Mouse (Mus musculus) bone marrow, adult 2 months (tissue): ENCODE results near the gene Ndufs1. TPM values are rescaled to one million over a fixed set of nuclear protein-coding genes. Genes with fewer than 3 reads are reported as not detected.
"Not testable (repeated sequence)": the region's sequence is repeated elsewhere in the genome, so short reads cannot be mapped to it uniquely, and the experiment has no call there.

Experiments
- H3K27ac ChIP-seq: fragments of 200-500 bp; 2 replicates; pipeline ENCODE4 v1.5.1; 2012; ENCODE audit warnings: low read depth, mild to moderate bottlenecking, control low read depth, inconsistent platforms, low read length; ENCODE audit not compliant: control insufficient read depth, poor library complexity, insufficient read depth
- H3K4me1 ChIP-seq: fragments of 200-500 bp; 2 replicates; pipeline ENCODE4 v1.6.1; 2011; ENCODE audit warnings: low read length; ENCODE audit not compliant: control insufficient read depth, insufficient read depth
- H3K4me3 ChIP-seq: fragments of 200-500 bp; replicated peaks from 2 replicates; pipeline ENCODE3; 2011; ENCODE audit warnings: mild to moderate bottlenecking, low read depth, low read length, control low read depth; ENCODE audit not compliant: control insufficient read depth
- CTCF ChIP-seq: fragments of 200-500 bp; IDR thresholded peaks from 2 replicates; pipeline ENCODE4 v1.5.1; 2011; ENCODE audit warnings: low read length, control low read depth; ENCODE audit not compliant: control insufficient read depth, insufficient read depth
- POLR2A ChIP-seq: fragments of 200-500 bp; IDR thresholded peaks from 2 replicates; pipeline ENCODE4 v1.6.1; 2011; ENCODE audit warnings: low read depth, mild to moderate bottlenecking, control low read depth, low read length, borderline replicate concordance; ENCODE audit not compliant: control insufficient read depth
- WGBS: fragments of 180-500 bp; shearing (Covaris S2); methylation state at CpG from one replicate; pipeline ENCODE4 v1.1.7; 2018; 5-methylcytosine and 5-hydroxymethylcytosine counted together
- polyA plus RNA-seq: library from polyadenylated mRNA; stranded (reverse); fragments of >200 nt; gene quantifications from 2 replicates; pipeline ENCODE4 v1.2.4, GENCODE M21; 2011; ENCODE audit warnings: low replicate concordance; ENCODE audit not compliant: missing spikeins, insufficient read depth, insufficient read length

Gene Ndufs1
- polyA plus RNA-seq, 1 experiment, result 47.0 TPM

DNA sequence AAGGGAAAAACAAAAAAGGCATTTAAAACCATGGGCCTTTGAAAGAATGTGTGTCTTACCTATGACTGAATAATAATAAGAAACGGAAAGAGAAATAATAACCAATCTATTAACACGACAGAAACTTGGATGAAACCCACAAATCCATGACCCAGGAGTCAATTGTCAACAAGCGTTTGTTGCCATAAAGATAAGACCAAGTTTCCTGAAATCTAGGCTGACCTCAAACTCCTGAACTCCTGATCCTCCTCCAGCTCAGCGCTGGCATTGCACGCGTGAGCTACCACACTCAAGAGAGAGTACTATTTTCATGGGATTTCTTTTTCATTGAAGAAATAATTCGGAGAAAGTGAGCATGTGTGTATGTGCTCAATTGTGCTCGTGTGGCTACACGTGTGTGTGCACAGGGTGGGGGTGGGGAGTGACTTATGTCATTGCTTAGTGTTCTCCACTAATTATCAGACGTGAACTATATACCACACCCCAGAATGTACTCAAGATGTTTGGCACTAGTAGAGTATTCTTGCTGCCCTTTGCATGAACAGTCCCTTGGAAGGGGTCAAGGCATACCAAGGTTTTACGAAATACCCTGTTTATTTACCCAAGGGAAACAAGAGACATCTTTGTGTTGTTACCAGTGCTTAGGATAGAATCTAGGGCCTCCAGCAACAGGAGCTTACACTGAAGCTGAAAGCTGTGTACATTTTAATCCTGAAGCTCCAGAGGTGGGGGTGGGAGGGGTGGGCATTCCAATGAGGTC is 15.9 kb upstream of the Ndufs1 start:
- 78% methylated on average over 11 of the region's 11 CpGs for WGBS
- H3K27ac ChIP-seq, result no peak overlapping the region
- H3K4me1 ChIP-seq, result no peaks in the 10 kb centered on the region
- TF ChIP-seq CTCF, result no peak
- no peak for TF ChIP-seq POLR2A
- no peak overlapping the region for H3K4me3 ChIP-seq

DNA sequence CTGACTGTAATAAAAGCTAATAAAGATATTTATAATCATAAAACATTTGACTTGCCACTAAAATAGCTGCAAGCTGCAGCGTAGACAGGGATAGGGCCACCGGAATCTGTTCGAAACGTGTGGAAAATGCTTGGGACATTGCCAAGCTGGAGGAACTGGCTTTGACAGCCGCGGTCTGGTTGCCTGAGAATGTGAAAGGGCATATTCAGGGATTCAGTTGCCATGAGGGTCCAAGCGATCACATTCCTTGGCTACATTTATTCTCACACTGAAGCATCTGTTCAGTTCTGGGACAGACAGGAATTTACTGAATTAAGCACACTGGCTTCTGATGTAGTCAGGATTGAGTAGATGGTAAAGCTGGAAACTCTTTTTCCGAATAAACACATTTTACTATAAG is 14.2 kb upstream of the Ndufs1 start:
- 85% methylated on average over 8 of the region's 8 CpGs for WGBS
- TF ChIP-seq CTCF, result no peak
- TF ChIP-seq POLR2A, result no peak
- Histone ChIP-seq H3K4me3 (no peak overlapping the region), H3K27ac (no peak overlapping the region), H3K4me1 (no peaks in the 10 kb centered on the region)

DNA sequence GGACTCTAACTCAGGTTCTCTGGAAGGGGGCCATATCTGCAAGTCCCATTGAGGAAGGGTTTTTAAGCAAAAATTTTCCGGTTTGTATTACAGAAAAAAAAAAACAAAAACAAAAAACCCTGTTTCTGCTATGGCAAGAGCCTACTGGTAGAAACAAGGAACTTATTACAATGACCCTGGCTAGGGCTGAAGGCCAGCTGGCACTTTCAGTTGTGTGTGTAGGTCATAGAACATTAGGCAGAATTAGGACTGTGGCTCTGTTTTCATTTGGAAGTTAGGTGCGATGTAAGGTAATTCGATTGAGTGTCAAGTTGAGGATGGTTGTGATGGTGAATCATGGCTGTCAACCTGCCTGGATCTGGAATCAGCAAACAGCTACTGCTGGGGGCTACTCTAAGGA is 11.9 kb upstream of the Ndufs1 start:
- H3K4me3 ChIP-seq, result no peak overlapping the region
- WGBS, result 79% methylated on average over 3 of the region's 3 CpGs
- TF ChIP-seq CTCF (no peak), POLR2A (no peak)
- no peak overlapping the region for H3K27ac ChIP-seq
- no peaks in the 10 kb centered on the region for H3K4me1 ChIP-seq

DNA sequence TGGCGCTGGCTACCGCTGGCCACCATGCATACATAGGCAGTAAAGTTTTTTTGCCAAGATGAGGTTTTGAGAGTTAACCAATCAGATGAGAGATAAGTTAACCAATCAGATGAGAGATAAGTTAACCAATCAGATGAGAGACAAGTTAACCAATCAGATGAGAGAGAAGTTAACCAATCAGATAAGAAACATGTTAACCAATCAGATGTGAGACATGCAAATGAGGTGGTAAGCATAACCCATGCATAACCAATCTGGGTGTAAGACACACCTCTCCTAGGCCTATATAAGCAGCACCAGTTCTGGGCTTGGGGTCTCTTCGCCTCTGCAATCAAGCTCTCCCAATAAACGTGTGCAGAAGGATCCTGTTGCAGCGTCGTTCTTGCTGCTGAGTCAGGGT is 8.8 kb upstream of the Ndufs1 start:
- not testable (repeated sequence) for H3K4me1 ChIP-seq, H3K4me3 ChIP-seq, H3K27ac ChIP-seq
- 84% methylated on average over 6 of the region's 6 CpGs for WGBS

DNA sequence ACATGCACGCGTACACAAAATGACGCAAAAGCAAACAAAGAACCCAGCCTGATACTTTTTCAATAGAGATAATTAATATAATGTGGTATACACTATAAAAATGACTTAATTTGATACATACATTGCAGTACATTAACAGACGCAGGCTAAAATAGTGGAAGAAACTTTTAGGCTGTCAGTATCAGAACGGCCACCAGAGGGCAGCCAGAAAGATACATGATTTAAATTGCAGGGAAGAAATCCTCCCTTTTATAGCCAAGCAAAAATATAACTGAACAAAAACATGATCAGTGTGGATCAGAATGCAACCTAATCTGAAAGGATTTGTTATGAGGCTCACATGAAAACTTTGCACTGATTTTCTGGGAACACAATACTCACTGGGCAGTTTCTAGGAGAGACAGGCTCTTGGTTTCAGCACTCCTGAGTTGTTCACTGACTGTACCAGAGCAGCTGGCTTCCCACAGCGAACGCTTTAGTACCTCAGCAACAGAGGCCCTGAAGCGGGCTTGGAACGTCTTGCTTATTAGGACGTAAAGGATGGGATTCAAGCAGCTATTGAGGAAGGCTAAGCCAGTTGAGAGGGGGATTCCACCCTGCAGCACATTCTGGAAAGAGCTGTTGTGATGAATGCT is 6.1 kb upstream of the Ndufs1 start:
- Histone ChIP-seq H3K4me3 (no peak overlapping the region), H3K27ac (no peak overlapping the region), H3K4me1 (no peaks in the 10 kb centered on the region)
- 71% methylated on average over 10 of the region's 10 CpGs for WGBS
- TF ChIP-seq POLR2A, result no peak
- no peak for TF ChIP-seq CTCF

DNA sequence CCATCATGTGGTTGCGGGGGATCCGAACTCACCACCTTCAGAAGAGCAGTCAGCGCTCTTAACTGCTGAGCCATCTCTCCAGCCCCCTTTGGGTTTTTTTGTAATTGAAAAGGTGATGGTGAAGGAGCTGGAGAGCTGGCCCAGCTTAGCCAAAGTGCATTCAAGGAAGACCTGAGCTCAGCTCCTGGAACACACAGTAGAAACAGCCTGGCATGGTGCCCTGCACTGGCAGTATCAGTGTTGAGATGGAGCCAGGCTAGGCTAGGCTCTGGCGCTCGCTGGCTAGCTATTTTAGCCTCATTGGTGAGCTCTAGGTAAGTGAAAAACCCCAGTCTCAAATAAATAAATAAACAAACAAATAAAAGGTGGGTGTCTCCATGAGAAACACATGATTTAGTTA is 5.6 kb upstream of the Ndufs1 start:
- no peak overlapping the region for H3K4me3 ChIP-seq
- H3K4me1 ChIP-seq, result peaks cover 2% of the 10 kb centered on the region
- TF ChIP-seq CTCF (no peak), POLR2A (no peak)
- 76% methylated on average over 5 of the region's 5 CpGs for WGBS
- H3K27ac ChIP-seq, result no peak overlapping the region

DNA sequence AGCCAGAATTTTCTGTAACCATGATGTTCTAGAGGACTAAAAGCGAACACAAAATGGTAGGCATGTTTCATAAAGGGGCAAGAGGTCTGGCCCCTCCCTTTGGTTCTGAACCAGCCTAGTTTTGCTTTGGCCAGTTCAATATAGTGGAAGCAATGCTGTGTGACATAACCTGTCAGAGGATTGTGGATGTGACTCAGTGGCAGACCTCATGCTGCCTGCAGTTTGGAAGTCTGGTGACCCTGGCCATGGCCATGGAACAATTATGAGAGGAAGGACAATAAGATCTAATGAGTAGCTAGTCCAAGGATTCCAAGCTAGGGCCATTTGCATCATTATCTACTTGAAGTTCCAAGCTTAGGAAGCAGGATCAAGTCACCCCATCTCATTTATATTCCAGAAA is 4.8 kb upstream of the Ndufs1 start:
- peaks cover 2% of the 10 kb centered on the region for H3K4me1 ChIP-seq
- TF ChIP-seq POLR2A, result no peak
- TF ChIP-seq CTCF, result no peak
- no peak overlapping the region for H3K27ac ChIP-seq
- 86% methylated on average over 1 of the region's 1 CpGs for WGBS
- no peak overlapping the region for H3K4me3 ChIP-seq

DNA sequence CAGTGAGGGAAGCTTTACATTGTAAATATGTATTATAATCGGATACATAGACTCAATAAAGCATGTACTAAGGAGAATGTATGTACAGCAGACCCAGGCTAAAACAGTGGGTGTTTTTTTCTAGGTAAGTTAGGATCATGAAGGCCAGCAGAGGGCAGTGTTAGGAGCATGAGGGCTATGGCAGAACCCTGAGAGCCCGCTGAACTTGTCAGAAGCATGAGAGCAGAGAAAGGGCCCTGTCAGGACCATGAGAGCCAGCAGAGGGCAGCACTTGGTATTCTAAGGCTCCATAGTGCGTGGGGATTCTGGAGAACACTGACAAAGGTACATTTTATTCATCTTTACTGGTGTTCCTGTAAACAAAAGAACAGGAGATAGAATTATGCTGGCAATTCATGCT is 4.4 kb upstream of the Ndufs1 start:
- Histone ChIP-seq H3K4me3 (no peak overlapping the region), H3K27ac (no peak overlapping the region), H3K4me1 (peaks cover 2% of the 10 kb centered on the region)
- TF ChIP-seq CTCF, result peak; percentile 94
- TF ChIP-seq POLR2A, result no peak
- 3% methylated on average over 3 of the region's 3 CpGs for WGBS

DNA sequence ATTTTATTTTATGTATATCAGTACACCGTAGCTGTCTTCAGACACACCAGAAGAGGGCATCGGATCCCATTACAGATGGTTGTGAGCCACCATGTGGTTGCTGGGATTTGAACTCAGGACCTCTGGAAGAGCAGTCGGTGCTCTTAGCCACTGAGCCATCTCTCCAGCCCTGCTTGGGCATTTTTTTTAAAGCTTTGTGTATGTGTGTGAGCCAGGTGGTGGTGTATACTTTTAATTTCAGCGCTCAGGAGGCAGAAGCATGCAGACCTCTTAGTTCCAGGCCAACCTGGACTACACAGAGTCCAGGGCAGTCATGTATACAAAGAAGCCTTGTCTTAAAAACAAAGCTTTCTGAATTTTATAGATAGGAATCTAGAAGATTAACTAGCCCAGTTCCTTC is 3.9 kb upstream of the Ndufs1 start:
- H3K27ac ChIP-seq, H3K4me1 ChIP-seq, H3K4me3 ChIP-seq: not testable (repeated sequence)
- 73% methylated on average over 4 of the region's 4 CpGs for WGBS
